Mouse (Mus musculus) liver, adult 2 months (tissue): ENCODE results near the gene Acsm3. TPM values are rescaled to one million over a fixed set of nuclear protein-coding genes. Genes with fewer than 3 reads are reported as not detected.

Experiments
- DNase-seq: peaks from one replicate; pipeline ENCODE4 v3.0.0-alpha.2; 2011; ENCODE audit warnings: low read depth, low spot score; ENCODE audit errors: extremely low read depth
- H3K27ac ChIP-seq: fragments of 200-500 bp; replicated peaks from 2 replicates; pipeline ENCODE4 v1.5.1; 2012; ENCODE audit warnings: low read depth, mild to moderate bottlenecking, control low read depth, inconsistent platforms, low read length; ENCODE audit not compliant: insufficient read depth
- H3K27me3 ChIP-seq: fragments of 200-500 bp; 2 replicates; pipeline ENCODE4 v1.6.1; 2012; ENCODE audit warnings: mild to moderate bottlenecking, moderate library complexity, low read length, inconsistent platforms; ENCODE audit not compliant: control insufficient read depth, insufficient read depth
- H3K36me3 ChIP-seq: fragments of 200-500 bp; 2 replicates; pipeline ENCODE4 v1.6.1; 2012; ENCODE audit warnings: low read length, inconsistent platforms; ENCODE audit not compliant: control insufficient read depth, insufficient read depth
- H3K4me1 ChIP-seq: fragments of 200-500 bp; 2 replicates; pipeline ENCODE4 v1.6.1; 2011; ENCODE audit warnings: low read length; ENCODE audit not compliant: control insufficient read depth, insufficient read depth
- H3K4me3 ChIP-seq: fragments of 200-500 bp; 2 replicates; pipeline ENCODE4 v1.5.1; 2011; ENCODE audit warnings: low read depth, mild to moderate bottlenecking, control low read depth, low read length, moderate library complexity; ENCODE audit not compliant: insufficient read depth
- H3K79me2 ChIP-seq: fragments of 200-500 bp; 2 replicates; pipeline ENCODE4 v1.6.1; 2012; ENCODE audit warnings: inconsistent platforms, mild to moderate bottlenecking, low read length, moderate library complexity; ENCODE audit not compliant: control insufficient read depth, insufficient read depth
- H3K9ac ChIP-seq: fragments of 200-500 bp; 2 replicates; pipeline ENCODE4 v1.6.1; 2012; ENCODE audit warnings: low read depth, mild to moderate bottlenecking, control low read depth, inconsistent platforms, low read length
- CTCF ChIP-seq: fragments of 200-500 bp; IDR thresholded peaks from 2 replicates; pipeline ENCODE4 v1.5.1; 2011; ENCODE audit warnings: low read depth, low read length, control low read depth
- POLR2A ChIP-seq: fragments of 200-500 bp; IDR thresholded peaks from 2 replicates; pipeline ENCODE4 v1.6.1; 2011; ENCODE audit warnings: low read length, control low read depth; ENCODE audit not compliant: insufficient read depth; ENCODE audit errors: extremely low read depth
- WGBS: fragments of 180-500 bp; shearing (Covaris S2); methylation state at CpG from one replicate; pipeline ENCODE4 v1.1.7; 2018; 5-methylcytosine and 5-hydroxymethylcytosine counted together
- polyA plus RNA-seq: library from polyadenylated mRNA; depleted of rRNA; stranded (reverse); fragments of >200 nt; gene quantifications from 2 replicates; pipeline ENCODE4 v1.2.3, GENCODE M21; 2012
- total RNA-seq: library from RNA; depleted of rRNA; stranded (reverse); fragments of >200 nt; gene quantifications from 2 replicates; pipeline ENCODE4 v1.2.3, GENCODE M21; 2014

Acsm3 gene
- total and polyA plus RNA-seq, 2 experiments, result 49.8 to 304 TPM

DNA sequence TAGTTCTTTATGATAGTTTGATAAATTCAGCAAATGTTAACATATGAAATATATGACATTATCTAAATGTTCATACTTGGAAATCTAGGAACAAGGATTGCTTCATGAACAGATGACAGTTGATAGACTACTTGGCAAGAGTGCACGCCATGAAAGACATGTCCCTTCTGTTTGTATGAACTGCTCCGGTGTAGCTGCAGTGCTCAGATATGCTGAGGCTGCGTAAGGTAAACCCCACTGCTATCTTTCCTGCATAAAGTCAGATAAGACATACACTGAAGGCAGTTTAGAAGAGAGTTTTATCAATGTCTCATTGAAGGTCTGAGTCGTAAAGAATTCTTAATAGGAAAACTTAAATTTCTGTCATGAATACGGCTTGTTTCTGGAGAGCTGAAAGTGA lies 24.2 kb downstream of the Acsm3 start:
- 63% methylated on average over 5 of the region's 5 CpGs for WGBS
- peaks cover 50% of the 10 kb centered on the region for H3K36me3 ChIP-seq

GRCm38 (mm10) chr7:119789024-119789423 lies 28.3 kb downstream of the Acsm3 start:
- Histone ChIP-seq H3K4me1 (no peaks in the 10 kb centered on the region), H3K27me3 (no peaks in the 10 kb centered on the region), H3K36me3 (peaks cover 27% of the 10 kb centered on the region), H3K27ac (no peak overlapping the region), H3K9ac (no peak overlapping the region), H3K79me2 (no peaks in the 10 kb centered on the region), H3K4me3 (no peak overlapping the region)
- TF ChIP-seq POLR2A (no peak), CTCF (no peak)
- DNase-seq, result no peak
- WGBS, result 87% methylated on average over 3 of the region's 3 CpGs

More for the DNA sequence above, 24.2 kb downstream of the Acsm3 start:
- H3K79me2 ChIP-seq, result no peaks in the 10 kb centered on the region
- no peak overlapping the region for H3K27ac ChIP-seq
- no peaks in the 10 kb centered on the region for H3K27me3 ChIP-seq
- no peak overlapping the region for H3K4me3 ChIP-seq
- H3K9ac ChIP-seq, result no peak overlapping the region
- peak; percentile 37 for DNase-seq
- peaks cover 8% of the 10 kb centered on the region; the same call in 1 of the 2 replicates for H3K4me1 ChIP-seq
- TF ChIP-seq CTCF (no peak), POLR2A (no peak)

GRCm38 (mm10) chr7:119793586-119794250 lies 33.0 kb downstream of the Acsm3 start, which contains the start of the genes Rexo5 and Eri2:
Rexo5 (plus strand) TSS chr7:119794006.
Eri2 (minus strand) TSS chr7:119794058.
- peak within 1 kb of the TSS; percentile 80 for H3K4me3 ChIP-seq
- no peak for TF ChIP-seq CTCF
- 0 out of 2 replicates have a peak, but pooled peaks have one; percentile 12 for TF ChIP-seq POLR2A
- no peaks in the 10 kb centered on the region for H3K4me1 ChIP-seq
- no peaks in the 10 kb centered on the region for H3K27me3 ChIP-seq
- no peaks in the 10 kb centered on the region for H3K79me2 ChIP-seq
- peak within 1 kb of the TSS; percentile 75 for H3K9ac ChIP-seq
- DNase-seq, result peak; percentile 52
- under 1% methylated on average over 53 of the region's 53 CpGs for WGBS
- H3K36me3 ChIP-seq, result no peaks in the 10 kb centered on the region; the same call in none of the 2 replicates
- H3K27ac ChIP-seq, result no peak within 1 kb of the TSS

DNA sequence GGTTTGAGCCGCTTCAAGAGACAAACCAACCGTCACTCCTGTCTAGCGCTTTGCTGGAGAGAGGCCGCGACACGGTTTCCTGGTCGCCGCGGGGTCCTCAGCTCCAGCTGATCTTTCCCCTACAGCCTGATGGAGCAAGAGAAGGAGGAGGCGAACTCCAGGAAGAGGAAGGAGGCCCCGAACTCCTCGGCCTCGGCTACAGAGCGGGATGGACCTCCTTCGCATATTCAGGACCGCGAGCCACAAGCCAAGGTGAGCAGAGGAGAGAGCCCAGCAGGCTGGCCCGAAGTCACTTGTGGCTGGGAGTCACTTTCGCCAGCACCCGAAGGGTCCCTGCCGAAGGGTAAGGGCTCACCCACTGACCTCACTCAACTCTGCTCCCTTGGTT lies 33.5 kb downstream of the Acsm3 start:
- H3K4me3 ChIP-seq, result peak overlapping the region; percentile 80
- 0% methylated on average over 21 of the region's 21 CpGs for WGBS
- no peaks in the 10 kb centered on the region for H3K27me3 ChIP-seq
- H3K9ac ChIP-seq, result peak overlapping the region; percentile 75
- no peak for DNase-seq
- TF ChIP-seq CTCF, result no peak
- TF ChIP-seq POLR2A, result no peak
- no peak overlapping the region for H3K27ac ChIP-seq
- H3K79me2 ChIP-seq, result no peaks in the 10 kb centered on the region
- no peaks in the 10 kb centered on the region; the same call in 1 of the 2 replicates for H3K36me3 ChIP-seq
- no peaks in the 10 kb centered on the region for H3K4me1 ChIP-seq

DNA sequence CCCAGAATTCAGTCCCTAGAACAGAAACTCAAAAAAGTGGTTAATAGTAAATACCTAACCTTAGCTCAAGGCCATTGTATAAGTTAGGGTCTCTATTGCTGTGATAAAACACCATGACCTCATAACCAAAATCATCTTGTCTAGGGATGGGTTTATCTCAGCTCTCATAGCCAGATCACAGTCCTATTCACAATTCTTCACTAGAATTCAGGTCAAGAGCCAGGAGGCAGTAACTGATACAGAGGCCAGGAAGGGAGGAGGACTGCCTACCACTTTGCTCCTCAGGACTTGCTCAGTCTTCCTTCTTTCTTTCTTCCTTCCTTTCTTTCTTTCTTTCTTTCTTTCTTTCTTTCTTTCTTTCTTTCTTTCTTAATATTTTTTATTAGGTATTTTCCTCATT lies 34.6 kb downstream of the Acsm3 start:
- Histone ChIP-seq H3K9ac (no peak overlapping the region), H3K27me3 (no peaks in the 10 kb centered on the region), H3K36me3 (no peaks in the 10 kb centered on the region), H3K79me2 (no peaks in the 10 kb centered on the region), H3K4me3 (no peak overlapping the region), H3K4me1 (no peaks in the 10 kb centered on the region), H3K27ac (no peak overlapping the region)
- TF ChIP-seq CTCF, result no peak
- TF ChIP-seq POLR2A, result no peak
- no peak for DNase-seq

- Histone ChIP-seq H3K9ac (no peak overlapping the region), H3K27ac (no peak overlapping the region), H3K4me3 (no peak overlapping the region), H3K79me2 (no peaks in the 10 kb centered on the region), H3K36me3 (peaks cover 4% of the 10 kb centered on the region), H3K4me1 (no peaks in the 10 kb centered on the region), H3K27me3 (no peaks in the 10 kb centered on the region)
- TF ChIP-seq CTCF, result peak; percentile 17; the same call in 1 of the 2 replicates
- TF ChIP-seq POLR2A, result no peak
- 97% methylated on average over 3 of the region's 3 CpGs for WGBS
- DNase-seq, result peak; percentile 46
Observed at GRCm38 (mm10) chr7:119800488-119800887, 39.8 kb downstream of the Acsm3 start.
